Mouse (Mus musculus) central nervous system, embryonic 18 days (tissue): Measurements from ENCODE around the gene B4galt7. TPM values are rescaled to one million over a fixed set of nuclear protein-coding genes. Genes with fewer than 3 reads are reported as not detected.

Experiments
- polyA plus RNA-seq: library from polyadenylated mRNA; depleted of rRNA; stranded (reverse); fragments of >200 nt; gene quantifications from 2 replicates; pipeline ENCODE4 v1.2.3, GENCODE M21; 2012; rRNA removed

B4galt7 gene
- polyA plus RNA-seq: 48.9 and 49.4 TPM in 2 replicates

DNA sequence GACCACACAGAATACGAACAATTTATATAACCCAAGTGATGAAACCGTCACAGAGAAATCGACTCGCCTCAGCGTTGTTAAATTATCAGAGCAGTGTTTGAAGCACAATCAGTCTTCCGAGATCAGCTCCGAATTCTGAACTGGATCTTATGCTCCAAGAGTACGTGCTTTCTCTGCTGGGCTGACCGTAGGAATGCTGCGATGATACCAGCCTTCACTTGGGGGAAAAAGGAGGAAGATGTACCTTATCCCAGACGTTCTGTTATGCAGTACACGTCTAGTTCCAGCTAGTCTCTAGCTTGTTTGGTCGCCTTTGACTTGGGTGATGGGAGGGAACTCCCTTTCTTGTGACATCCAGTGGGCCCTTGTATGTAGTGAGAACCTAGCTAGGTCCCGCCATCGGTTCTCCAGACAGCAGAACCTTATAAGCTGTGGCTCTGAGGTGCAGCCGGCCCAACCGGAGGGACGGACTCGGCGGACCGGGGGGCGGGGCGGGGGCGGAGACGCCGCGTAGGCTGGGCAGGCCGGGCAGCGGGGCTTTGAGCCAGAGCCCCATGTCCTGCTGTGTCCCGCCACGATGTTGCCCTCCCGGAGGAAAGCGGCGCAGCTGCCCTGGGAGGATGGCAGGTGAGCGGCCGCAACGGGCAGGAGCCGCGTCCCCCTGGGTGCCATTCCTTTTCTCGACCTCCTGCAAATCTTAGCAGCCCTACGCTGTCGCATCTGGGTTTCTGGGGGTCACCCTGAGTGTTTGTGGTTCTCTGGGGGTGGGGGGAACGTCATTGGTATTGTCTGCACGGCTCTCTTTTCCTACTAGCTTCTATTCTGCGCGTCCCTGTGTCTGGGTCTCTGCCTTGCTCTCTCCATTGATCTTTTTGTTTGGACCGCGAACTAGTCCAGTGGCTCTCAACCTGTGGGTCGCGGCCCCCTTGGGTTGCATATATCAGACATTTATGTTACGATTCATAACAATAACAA, at the start of gene B4galt7:
TSS of gene B4galt7 (plus strand) at position 331 of the 975 bp plus-strand sequence.

DNA sequence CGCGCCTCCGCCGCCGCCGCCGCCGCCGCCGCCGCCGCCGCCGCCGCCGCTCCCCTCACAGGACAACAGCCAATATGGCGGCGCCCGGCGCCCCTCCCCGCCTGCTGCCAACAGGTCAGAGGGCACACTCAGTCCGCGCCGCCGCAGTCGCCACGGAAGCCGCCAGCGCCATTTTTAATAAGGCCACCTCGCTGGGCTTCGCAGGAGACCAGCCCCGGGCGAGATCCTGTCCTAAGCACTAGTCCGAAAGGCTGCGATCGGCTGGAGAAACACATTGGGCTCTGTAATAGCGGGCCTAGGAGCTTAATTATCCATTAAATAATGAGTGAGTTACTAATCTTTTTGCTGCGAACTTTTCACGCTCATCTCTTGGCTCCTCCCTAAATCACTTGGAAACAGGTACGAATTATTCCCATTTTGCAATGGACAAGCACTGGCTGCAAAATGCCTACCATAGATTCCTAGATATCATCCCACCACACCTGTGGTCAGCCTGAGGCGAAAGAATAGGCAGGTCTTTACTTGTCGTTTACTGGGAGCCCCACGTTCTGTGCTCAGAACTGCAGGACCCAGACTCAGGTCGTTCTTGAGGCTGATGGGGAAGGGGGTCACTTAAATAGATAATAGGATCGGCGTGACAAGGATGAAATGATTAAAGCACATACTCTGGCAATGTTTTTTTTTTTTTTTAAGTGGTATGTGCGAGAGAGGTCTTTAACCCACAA, 28.5 kb upstream of the B4galt7 start, which contains the start of gene Fam193b:
TSS of gene Fam193b (minus strand) at position 94 of the 725 bp plus-strand sequence.

DNA sequence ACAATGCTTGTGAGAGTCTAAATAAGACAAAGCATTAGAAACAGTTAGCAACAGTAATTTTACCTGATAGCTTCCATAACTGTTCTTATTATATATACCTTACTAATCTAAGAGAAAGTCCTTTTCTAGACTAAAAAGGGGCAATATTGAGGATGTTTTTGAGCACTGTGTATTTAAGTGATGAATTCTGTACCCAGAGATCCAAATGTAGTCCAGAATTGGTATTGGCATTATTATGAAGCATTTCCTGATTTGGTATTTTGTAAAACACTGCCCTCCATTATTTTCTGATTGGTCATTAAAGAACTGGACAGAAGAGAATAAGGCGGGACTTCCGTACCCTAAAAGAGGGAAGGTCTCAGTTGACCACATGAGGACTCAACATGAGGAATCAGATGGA, 26.3 kb upstream of the B4galt7 start, which contains the start of gene Tmed9:
TSS of gene Tmed9 (plus strand) at position 301 of the 400 bp plus-strand sequence.

DNA sequence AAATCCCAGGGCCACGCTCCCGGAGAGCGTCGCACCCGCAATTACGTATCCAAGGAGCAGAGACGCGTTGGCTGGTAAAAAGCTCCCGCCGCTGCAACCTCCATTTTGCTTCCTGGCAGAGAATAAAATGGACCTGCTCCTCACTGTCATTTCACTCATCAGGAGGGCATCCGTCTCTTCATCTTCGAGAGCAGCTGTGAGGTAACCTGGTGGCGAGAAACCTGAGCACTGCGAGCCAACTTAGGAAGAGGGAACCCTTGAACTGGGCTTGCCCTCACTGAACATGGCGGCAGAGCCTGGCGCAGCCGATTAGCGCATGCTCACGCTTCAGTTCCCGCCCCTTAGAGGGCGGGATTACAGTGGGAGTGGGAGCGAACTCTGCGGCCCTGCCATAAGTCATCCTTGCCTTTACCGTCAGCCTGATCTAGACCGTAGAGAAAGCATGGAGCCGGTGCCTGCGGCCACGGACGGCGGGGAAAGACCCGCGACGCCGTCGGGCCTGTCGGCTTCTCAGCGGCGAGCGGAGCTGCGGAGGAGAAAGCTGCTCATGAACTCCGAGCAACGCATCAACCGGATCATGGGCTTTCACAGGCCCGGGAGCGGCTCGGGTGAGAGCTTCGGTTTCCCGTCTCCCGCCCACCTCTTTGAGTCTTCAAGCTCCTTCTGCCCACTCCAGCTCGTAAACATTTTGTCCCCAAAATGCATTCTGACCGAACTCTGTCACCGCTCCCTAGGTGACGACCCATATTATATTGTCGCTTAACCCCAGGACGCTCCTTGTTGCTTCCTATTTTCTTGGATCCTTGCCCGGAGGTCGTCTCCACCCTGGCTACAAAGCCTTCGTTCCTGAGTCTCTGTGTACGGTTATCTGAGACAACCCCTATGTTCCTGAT, 23.2 kb downstream of the B4galt7 start, which contains the start of gene Caml:
TSS of gene Caml (plus strand) at position 357 of the 893 bp plus-strand sequence.

DNA sequence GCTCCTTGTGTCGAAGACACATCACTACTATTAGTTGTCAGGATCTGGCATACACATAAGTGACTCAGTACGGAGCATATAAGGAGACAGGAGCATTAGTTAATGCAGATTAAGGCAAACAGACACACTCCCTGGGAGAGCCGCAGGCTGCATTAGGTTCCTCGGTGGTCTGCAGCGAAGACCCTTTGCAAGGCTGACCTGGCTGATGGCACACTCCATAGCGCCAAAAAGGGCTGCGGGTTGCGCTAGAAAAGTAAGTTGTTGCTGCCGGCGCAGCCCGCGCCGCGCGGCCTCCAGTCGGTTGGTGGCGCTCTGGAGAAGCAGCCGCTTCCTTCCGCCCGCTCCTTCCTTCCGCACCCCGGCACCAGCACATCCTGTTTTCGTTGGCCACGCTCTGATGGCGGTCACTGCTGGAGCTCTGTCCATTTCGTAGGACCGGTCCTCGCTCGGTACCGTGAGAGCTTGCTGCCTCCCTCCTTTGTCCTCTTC, 35.0 kb downstream of the B4galt7 start, which contains the start of gene Ddx46:
TSS of gene Ddx46 (plus strand) at position 389 of the 489 bp plus-strand sequence.

Other genes starting within 250 kb of the B4galt7 start
- 47.5 and 48.6 TPM in 2 replicates for gene Lman2, start 237.1 kb upstream of the B4galt7 start, polyA plus RNA-seq
- gene Rgs14, start 230.2 kb upstream of the B4galt7 start, polyA plus RNA-seq: 2.0 and 2.5 TPM in 2 replicates
- gene Slc34a1, start 201.7 kb upstream of the B4galt7 start, polyA plus RNA-seq: 0.13 TPM in 1 of 2 replicates, not detected in the other
- gene Pfn3, start 184.7 kb upstream of the B4galt7 start, polyA plus RNA-seq: 1.2 and 1.4 TPM in 2 replicates
- gene F12, start 173.1 kb upstream of the B4galt7 start, polyA plus RNA-seq: 0.14 and 0.16 TPM in 2 replicates
- gene Grk6, start 154.8 kb upstream of the B4galt7 start, polyA plus RNA-seq: 75.3 and 78.3 TPM in 2 replicates
- 67.4 and 83.4 TPM in 2 replicates for gene Prr7, start 135.6 kb upstream of the B4galt7 start, polyA plus RNA-seq
- gene Dbn1, start 111.8 kb upstream of the B4galt7 start, polyA plus RNA-seq: 586 and 690 TPM in 2 replicates
- gene Pdlim7, start 86.2 kb upstream of the B4galt7 start, polyA plus RNA-seq: 105 and 118 TPM in 2 replicates
- 13.9 and 15.9 TPM in 2 replicates for gene Dok3, start 70.6 kb upstream of the B4galt7 start, polyA plus RNA-seq
- 90.3 and 94.8 TPM in 2 replicates for gene Ddx41, start 63.2 kb upstream of the B4galt7 start, polyA plus RNA-seq
- 137 and 144 TPM in 2 replicates for gene Fam193b, start 28.8 kb upstream of the B4galt7 start, polyA plus RNA-seq
- 133 and 139 TPM in 2 replicates for gene Tmed9, start 26.2 kb upstream of the B4galt7 start, polyA plus RNA-seq
- 89.9 and 91.4 TPM in 2 replicates for gene Caml, start 23.1 kb downstream of the B4galt7 start, polyA plus RNA-seq
- gene Ddx46, start 35.1 kb downstream of the B4galt7 start, polyA plus RNA-seq: 50.6 and 54.7 TPM in 2 replicates
- 96.6 and 98.4 TPM in 2 replicates for gene B230219D22Rik, start 93.2 kb downstream of the B4galt7 start, polyA plus RNA-seq
- 76.5 and 82.5 TPM in 2 replicates for gene Txndc15, start 114.8 kb downstream of the B4galt7 start, polyA plus RNA-seq
- gene Pcbd2, start 127.5 kb downstream of the B4galt7 start, polyA plus RNA-seq: 24.4 and 27.6 TPM in 2 replicates
- gene Catsper3, start 184.7 kb downstream of the B4galt7 start, polyA plus RNA-seq: 0.17 and 0.25 TPM in 2 replicates
- gene Pitx1, start 236.3 kb downstream of the B4galt7 start, polyA plus RNA-seq: 0.52 and 0.63 TPM in 2 replicates